Mouse (Mus musculus): Measurements from ENCODE around the gene Prkg2. TPM values are rescaled to one million over a fixed set of nuclear protein-coding genes. Genes with fewer than 3 reads are reported as not detected.

The Prkg2 gene
- total RNA-seq, 2 experiments from 2014 or later, result 0.12 TPM; not detected in 1

DNA sequence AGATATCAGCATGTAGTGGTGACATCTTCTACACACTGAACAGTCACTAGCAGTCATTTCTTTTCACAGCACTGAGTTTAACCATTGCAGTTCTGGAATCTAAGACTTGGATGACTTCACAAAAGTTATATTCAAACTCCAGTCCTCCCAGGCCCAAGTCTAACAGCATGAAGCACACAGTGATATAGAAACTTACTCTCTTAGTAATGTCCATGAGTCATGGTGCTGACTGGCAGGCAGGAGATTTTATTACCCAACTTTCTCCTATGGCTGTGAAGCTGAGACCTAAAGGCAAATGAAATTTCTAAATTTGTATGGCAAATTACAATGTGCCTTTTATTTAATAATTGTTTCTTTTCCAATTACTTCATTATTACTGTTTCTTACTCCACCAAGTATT lies 139.2 kb downstream of the Prkg2 start:
- no peak for DNase-seq

- DNase-seq, result no peak
Observed at GRCm38 (mm10) chr5:98894281-98894680, 142.9 kb downstream of the Prkg2 start.

DNA sequence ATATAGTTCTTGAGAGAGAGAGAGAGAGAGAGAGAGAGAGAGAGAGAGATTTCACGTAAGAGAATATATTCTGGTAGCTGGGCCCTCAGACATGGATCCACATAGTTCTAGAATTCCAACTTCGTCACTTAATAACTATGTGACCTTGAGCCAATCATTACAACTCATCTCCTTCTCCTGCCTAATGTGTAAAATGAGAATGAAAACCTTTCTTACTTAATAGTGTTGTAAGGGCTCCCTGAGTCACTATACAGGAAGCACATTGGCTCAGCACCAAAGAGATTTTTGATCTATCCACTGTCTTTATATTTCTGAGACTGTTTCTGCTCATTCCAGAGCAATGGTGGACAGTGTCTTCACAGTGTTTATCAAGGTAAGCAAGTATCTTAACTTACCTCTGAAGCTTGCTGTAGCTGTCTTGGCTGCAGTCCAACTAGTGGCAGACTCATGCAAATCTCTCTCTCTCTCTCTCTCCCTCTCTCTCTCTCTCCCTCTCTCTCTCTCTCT lies 146.6 kb downstream of the Prkg2 start:
- no peak for DNase-seq

DNA sequence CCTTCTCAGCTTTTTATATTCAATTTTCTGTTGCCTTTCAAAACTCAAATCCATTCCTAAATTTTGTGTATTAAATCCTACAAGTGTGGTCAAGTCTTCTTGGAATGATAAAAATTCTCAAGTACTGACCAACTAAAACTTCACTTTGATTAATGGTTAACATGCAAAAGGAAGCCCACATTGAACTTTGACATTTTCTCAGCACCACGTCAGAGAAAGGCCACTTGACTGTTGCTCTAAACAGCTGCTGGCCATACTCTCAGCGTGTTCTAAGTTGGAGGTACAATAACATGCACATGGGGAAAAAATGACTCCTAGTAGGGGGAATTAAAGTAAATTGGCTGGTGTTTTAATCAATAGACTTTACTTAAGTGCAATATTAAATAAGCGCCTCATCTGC lies 155.1 kb downstream of the Prkg2 start:
- no peak for DNase-seq

Other genes with a start within 250 kb of the Prkg2 start
- under 1 TPM; 0.23 to 0.24 TPM for gene Bmp3, start 182.9 kb downstream of the Prkg2 start, total RNA-seq (2021)

Data from heart, postnatal 4 days (tissue).